Mouse (Mus musculus) ES-CJ7 (cell line): ENCODE measurements around the gene Hist1h3b.
"Not testable (repeated sequence)": the region's sequence is repeated elsewhere in the genome, so short reads cannot be mapped to it uniquely, and the experiment has no call there.

Experiments used
- DNase-seq: peaks from one replicate; pipeline ENCODE4 v3.0.0; 2011; ENCODE audit warnings: low read depth, low spot score

Gene Hist1h3b

DNA sequence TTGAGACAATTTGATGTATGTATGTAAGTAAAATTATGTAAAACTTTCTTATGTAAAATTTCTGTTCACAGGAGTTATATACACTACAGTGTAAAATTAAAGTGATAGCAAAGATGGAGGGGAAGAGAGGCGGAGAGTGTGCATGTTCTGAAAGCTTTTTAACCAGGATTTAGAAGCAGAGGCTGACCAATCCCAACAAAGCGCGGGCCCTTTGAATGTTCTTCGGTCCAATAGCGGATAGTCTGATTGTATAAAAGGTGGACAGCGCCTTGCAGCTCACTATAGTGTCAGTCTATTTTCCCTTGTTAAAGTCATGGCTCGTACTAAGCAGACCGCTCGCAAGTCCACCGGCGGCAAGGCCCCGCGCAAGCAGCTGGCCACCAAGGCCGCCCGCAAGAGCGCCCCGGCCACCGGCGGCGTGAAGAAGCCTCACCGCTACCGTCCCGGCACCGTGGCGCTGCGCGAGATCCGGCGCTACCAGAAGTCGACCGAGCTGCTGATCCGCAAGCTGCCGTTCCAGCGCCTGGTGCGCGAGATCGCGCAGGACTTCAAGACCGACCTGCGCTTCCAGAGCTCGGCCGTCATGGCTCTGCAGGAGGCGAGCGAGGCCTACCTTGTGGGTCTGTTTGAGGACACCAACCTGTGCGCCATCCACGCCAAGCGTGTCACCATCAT is at the start of gene Hist1h3b:
Gene Hist1h3b, plus strand, starts transcription at position 201 of the 675 bp plus-strand sequence.
- peak; percentile 97 for DNase-seq

DNA sequence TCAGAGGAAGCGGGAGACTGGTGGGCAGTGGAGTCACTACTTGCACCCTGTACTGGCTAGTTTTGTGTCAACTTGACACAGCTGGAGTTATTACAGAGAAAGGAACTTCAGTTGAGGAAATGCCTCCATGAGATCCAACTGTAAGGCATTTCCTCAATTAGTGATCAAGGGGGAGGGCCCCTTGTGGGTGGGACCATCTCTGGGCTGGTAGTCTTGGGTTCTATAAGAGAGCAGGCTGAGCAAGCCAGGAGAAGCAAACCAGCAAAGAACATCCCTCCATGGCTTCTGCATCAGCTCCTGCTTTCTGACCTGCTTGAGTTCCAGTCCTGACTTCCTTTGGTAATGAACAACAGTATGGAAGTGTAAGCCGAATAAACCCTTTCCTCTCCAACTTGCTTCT is 49.3 kb upstream of the Hist1h3b start:
- DNase-seq, result not testable (repeated sequence)

DNA sequence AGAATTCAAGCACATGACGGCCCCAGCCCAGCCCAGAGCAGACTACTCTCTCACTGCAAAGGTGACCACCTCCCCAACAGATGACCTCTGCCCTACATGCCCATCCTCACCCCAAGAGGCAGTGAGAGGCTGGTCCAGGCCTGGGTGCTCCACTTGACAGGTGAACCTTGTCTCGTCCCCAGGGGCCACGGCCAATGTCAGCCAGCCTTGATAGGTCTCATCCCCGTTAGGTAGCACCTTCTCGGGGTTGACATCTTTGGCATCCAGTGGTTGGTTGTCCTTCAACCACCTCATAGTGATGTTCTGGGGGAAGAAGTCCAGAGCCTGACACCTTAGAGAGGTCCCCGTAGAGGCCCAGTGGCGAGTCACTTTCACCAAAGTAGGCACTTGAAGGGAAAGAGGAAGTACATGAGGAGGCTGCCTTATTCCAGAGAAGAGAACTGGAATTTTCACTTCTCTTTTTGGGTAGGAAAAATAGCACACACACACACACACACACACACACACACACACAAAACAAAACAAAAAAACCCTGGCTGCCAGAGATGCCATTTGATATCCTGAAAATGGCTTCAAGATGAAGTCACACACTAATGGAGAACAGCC is 46.2 kb upstream of the Hist1h3b start:
- DNase-seq, result no peak

DNA sequence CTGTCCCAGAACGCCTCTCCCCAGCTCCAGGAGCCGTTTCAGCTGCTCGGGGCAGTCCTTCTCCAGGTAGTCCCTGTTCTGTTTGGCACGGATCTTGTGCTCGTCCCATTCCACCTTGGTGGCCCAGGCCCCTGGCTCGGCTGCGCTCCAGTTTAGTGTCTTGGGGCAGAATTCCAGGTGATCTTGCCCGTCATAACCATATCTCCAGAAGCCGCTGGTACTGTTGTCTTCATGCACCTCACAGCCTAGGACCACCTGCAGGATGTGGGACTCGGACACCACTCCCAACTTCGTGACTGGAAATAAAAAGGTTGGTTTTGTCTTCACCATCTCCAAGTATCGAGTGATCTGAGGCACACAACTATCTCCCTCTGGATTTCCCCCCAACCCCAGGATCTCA is 45.3 kb upstream of the Hist1h3b start:
- DNase-seq, result no peak

DNA sequence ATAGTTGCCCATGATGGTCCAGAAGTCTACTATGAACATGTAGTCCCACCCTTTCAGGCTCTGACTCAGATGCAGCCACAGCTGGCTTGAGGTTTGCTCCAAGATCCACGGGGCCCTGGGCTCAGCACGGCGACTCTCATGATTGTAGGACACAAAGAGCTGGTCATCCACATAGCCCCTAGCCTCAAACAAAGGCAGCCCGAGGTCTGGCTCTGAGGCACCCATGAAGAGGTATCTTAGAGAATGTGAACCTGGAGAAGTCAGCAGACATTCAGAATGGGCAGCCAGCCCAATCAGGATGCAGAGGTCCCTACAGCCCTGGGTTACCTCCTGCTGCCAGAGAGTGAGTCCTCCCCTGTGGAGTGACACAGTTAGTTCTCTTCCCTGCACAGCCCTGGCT is 44.0 kb upstream of the Hist1h3b start:
- DNase-seq, result no peak

GRCm38 (mm10) chr13:23708654-23709053 is 43.4 kb upstream of the Hist1h3b start:
- DNase-seq, result no peak

DNA sequence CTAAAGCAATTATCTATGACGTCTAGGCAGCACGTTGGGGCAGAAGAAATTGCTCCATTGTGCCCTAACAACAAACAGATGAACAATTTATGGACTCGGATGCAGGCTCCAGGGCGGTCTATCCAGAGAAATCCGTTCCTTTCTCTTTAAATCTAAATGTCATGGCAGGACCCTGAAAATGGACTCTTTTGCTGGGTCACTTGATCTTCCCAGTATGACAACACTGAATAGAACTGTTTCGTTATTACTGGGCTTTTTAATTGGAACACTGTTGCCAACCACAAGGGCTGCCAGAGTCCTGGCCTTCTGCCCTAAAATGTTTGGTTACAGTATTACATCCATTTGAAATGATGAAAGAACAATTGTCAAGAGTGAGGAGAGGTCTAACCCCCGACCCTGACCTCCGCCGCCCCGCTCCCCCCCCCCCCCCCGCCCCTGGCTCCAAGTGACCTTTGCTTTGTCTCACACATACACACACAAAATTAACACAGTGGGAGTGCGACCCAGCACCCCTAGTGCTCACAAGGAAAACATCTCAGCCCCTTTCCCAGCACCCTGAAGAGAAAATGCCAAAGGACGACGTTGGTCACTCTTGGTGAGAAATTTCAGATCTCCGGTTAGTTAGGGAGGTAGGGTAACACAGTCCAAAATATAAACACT is 42.2 kb upstream of the Hist1h3b start:
- DNase-seq, result no peak

DNA sequence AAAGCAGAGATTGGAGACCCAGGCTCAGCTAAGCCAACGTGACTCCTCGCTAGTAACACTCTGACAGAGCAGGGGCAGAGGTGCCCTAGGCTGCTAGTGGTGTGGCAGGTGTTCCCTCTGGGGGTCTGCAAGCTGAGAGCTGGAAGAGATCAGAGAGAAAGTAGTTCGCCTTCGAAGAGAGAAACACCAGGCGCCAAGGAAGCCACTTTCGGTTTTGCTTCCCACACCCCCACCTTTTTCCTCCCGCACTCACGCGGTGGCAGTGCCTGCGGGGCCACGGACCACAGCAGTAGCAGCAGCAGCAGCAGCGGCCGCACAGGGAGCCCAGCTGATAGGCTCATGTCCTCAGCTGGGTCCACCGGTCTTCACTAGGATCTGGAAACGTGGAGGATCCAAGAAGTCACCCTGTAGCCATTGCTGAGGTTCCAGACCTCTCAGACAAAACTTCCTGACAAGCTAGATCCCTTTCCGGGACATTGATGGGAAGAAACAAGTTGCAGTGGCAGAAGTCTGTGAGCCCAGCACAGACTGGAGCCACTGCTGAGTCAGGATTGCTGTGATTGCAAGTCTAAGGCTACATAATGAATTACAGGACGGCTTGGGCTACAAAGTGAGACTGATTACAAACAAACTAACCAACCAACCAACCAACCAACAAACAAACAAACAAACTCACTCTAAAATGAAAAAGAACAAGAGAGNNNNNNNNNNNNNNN is 41.5 kb upstream of the Hist1h3b start, which contains the start of gene Hfe:
Gene Hfe, minus strand, starts transcription at position 481 of the 716 bp plus-strand sequence.
- DNase-seq, result peak; percentile 27

DNA sequence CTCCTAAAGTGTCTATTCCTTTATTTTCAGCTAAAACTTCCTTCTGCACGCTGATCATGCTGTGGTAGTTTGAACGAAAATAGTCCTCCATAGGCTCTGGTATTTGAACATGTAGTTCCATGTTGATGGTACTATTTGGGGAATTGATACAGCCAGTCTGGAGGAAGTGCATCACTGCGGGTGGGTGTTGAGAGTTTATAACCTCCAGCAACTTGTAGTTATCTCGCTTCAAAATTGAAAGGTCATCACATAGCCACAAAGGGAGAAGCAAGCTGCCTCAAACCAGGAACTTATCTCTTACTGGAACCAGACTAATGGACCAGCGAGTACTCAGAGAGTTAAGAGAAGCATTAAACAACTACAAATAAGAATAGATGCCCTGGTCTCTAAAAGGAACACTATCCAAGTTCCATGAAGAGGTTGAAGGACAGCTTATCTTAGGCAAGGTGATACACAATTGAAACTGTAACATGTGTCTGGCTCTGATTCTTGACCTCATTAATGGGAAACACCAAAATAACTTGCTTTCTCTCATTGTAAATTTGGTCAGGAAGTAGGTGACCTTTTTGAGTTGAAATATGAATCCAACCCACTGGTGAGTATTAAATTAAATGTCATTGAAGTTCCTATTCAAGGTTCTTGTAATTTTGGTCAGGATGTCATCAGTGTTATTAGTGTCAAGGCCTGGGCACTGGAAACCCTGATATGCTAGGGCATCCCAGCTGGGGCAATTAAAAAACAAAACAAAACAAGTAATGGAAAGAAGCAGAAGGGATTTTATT is 35.6 kb upstream of the Hist1h3b start:
- DNase-seq, result no peak

GRCm38 (mm10) chr13:23717176-23717575 is 34.9 kb upstream of the Hist1h3b start:
- DNase-seq, result no peak

DNA sequence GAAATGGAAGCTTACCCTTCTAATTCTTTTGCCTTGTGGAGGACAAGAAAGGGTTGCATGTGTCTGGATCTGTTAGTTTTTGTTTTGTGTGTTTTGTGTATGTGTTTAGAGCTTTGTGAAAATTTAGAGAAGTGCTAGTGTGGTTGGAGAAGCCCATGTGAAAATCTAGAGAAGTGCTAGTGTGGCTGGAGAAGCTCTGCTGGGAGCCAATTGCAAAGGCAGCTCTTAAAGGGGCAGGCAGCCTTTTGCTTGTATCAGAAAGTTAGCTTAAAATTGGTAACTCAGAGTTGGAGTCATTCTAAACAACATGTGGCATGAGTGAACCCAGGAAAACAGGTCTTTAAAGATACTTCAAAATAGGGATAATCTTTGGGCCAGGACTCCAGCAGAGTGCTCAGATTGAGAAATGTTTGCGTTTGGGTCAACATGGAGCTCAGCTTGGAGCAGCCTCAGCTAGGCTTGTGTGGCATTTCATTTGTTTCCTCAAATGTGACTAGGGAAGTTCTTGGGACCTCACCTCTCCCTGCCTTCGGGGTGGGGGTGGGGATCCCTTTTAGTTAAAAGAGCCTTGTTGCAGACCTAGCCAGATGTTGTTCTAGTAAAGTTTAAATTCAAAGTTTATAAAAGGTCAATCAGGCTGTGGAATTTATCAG is 34.3 kb upstream of the Hist1h3b start:
- DNase-seq, result not testable (repeated sequence)

DNA sequence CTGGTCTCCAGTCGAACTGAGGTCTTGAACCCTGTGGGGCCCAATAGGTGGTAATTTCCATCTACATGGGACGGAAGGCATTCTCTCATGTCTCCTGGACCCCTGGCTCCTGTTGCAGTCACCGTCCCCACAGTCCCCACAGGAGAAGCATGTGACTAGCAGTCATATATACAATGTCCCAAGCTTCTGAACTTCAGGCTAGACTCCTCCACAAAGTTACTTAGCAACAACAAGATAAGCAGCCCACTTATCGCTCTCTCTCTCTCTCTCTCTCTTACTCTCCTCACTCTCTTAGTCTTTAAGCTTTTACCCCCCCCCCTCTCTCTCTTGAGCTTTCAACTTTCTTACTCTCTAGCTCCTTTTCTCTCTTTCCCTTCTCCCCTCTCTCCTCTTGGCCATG is 27.8 kb upstream of the Hist1h3b start:
- no peak for DNase-seq

DNA sequence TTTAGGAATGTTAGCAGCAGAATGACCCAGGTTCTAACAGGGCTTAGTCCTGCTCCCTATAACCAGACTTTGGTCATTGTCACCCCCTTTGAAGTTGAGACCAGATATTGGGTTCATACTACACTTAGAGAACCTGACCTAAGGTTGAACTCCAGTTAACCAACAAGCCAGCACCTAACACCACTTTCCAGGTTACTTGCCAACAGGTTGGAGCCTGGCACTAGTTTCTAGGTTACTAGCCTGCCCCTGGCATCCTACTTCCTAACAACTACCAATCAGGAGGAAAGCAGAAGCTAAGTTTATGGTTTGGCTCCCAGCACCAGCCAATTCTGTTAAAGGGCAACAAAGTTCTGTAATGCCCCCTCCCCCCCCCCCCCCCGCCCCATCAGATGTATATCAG is 26.9 kb upstream of the Hist1h3b start:
- no peak for DNase-seq

GRCm38 (mm10) chr13:23728472-23729191 is 23.4 kb upstream of the Hist1h3b start:
- DNase-seq, result no peak

GRCm38 (mm10) chr13:23729192-23729525 is 22.9 kb upstream of the Hist1h3b start:
- DNase-seq, result no peak

DNA sequence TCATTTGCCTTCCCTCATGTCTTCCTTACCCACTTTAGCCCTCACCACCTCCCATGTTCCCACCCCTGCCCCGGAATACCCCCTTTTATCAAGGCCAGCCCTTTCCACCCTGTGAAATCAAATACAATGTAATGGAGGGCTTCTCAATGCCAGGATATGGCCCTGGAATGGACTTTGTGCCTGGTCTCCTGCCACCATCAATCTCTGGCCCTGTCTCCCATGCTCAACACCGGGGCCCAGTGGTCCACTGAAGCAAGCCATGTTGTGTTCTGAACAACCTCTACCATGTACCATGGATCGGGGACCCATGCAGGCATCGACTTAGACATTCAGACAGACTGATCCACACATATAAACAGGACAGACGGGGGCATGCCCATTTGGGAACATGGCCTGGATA is 22.4 kb upstream of the Hist1h3b start:
- DNase-seq, result no peak

- no peak for DNase-seq
Observed at GRCm38 (mm10) chr13:23730479-23730878, 21.6 kb upstream of the Hist1h3b start.

- peak; percentile 49 for DNase-seq
Observed at GRCm38 (mm10) chr13:23732156-23732804, 19.8 kb upstream of the Hist1h3b start.

GRCm38 (mm10) chr13:23737091-23737490 is 15.0 kb upstream of the Hist1h3b start:
- no peak for DNase-seq

GRCm38 (mm10) chr13:23738041-23738440 is 14.0 kb upstream of the Hist1h3b start:
- no peak for DNase-seq
